Mouse (Mus musculus) Patski (cell line): ENCODE results near the gene Gucy2f. TPM values are rescaled to one million over a fixed set of nuclear protein-coding genes. Genes with fewer than 3 reads are reported as not detected.

ENCODE experiments used
- ATAC-seq: fragments of 100-300 bp; one replicate; pipeline ENCODE4 v1.8.0; 2021
- CTCF ChIA-PET: fragments of 350-600 bp; sonication (Branson Sonifier 250); formaldehyde crosslinking; loops from one replicate; lab custom pipeline; 2022; ENCODE audit warnings: inconsistent platforms; lab: Charles Lee
- POLR2A ChIA-PET: fragments of 350-600 bp; sonication (Branson Sonifier 250); formaldehyde crosslinking; loops from one replicate; lab custom pipeline; 2022; ENCODE audit warnings: antibody characterized with exemption, inconsistent platforms; lab: Charles Lee
- DNase-seq: peaks from one replicate; pipeline ENCODE4 v3.0.0-alpha.2; 2011; ENCODE audit warnings: low read depth, low spot score
- H3K27me3 ChIP-seq: fragments of 371-371 bp; one replicate; pipeline ENCODE4 v1.5.1; 2021
- CTCF ChIP-seq: fragments of 100-300 bp; IDR thresholded peaks from one replicate; pipeline ENCODE4 v1.5.1; 2021
- in situ Hi-C: fragments of 300-500 bp; cut with MboI; formaldehyde crosslinking; loops from 3 replicates; pipeline ENCODE4 v1.11.1; 2018; ENCODE audit warnings: low pct_unique_long_range_greater_than_20kb, mixed read lengths
- polyA plus RNA-seq: library from polyadenylated mRNA; unstranded; gene quantifications from one replicate; pipeline ENCODE4 v1.2.3, GENCODE M21; 2021

The Gucy2f gene
- polyA plus RNA-seq, 1 experiment from 2014 or later, result not detected

DNA sequence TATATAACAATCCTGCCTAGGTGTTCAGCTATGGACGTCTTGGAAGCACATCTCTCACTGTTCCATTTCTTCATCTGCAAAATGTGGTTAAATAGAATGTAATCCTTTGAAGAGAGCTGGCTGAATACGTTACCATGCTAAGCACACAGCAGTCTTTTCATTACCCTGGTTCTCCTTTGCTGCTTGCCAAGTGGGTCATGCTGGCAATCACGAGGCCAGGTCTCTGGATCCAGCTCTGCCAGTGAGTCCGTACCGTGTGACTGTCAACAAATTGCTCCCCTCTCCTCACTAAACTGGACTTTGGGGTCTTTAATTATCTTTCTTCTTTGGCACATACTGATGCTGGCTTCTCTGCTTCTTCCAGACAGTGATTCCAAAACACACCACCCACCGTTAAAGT, 2.3 kb downstream of the Gucy2f start:
- CTCF ChIA-PET, result interaction anchor here (0.6 kb wide), 1 partner anchor 20 kb away, joined by 3 read pairs; no protein-coding TSS in a partner anchor
- in situ Hi-C loops, result no loop called here
- TF ChIP-seq CTCF, result no peak
- POLR2A ChIA-PET, result no interaction called here
- no peak for DNase-seq
- H3K27me3 ChIP-seq, result peaks cover 59% of the 10 kb centered on the region
- ATAC-seq, result no peak

DNA sequence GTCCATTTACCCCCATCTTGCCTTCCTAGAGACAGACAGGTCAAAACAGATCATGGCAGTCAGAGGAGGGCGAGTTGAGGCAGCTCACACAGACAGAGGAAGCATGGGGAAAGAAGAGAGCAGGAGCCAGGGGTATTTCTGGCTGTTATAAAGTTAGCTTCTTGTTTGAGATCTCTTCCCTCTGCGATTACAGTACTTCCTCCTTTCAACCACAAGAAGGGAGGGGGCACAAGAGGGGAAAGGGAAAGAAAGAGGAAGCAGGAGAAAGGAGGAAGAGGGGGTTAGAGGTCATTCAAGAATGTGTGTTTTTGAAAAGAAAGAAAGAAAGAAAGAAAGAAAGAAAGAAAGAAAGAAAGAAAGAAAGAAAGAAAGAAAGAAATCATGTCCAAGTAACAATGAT, 6.4 kb downstream of the Gucy2f start:
- H3K27me3 ChIP-seq, result peaks cover 53% of the 10 kb centered on the region
- DNase-seq, result no peak
- CTCF ChIA-PET, result no interaction called here
- no peak for TF ChIP-seq CTCF
- in situ Hi-C loops, result no loop called here
- no peak for ATAC-seq
- POLR2A ChIA-PET, result no interaction called here

DNA sequence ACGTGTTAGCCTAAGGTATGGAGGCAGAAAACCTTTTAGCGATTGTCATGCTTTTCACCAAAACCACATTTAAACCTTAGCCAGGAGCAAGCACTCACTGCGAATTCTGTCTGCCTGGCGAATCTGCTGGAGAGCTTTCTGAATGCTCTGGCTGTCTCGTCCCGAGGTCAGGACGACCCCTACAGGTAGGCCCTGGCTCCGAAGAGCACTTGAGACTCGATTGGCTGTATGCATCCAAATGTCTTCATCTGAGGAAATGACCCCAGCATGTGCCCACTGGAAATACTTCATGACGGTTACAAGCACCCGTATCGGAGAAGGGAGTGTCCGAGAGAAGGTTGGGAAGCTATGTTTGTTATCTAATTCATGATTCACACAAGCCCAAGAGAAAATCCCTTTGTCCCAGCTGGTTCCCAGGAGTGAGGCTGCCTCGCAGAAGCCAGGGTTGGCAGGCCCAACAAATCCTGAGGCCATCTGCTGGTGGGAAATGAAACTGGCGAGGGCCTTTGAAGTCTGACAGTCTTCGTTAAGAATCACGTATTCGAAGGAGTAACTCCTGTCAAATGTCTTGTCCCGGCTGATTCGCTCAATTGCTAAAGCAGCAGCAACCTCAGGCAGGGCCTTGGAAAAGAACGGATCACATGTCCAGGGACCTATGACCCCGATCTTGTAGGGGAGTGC, 7.6 kb downstream of the Gucy2f start:
- peaks cover 41% of the 10 kb centered on the region for H3K27me3 ChIP-seq
- ChIA-PET POLR2A (no interaction called here), CTCF (interaction anchor here (1.0 to 1.2 kb wide), 2 partner anchors 10 to 11 kb away, joined by 3 to 6 read pairs; no protein-coding TSS in a partner anchor)
- DNase-seq (no peak), ATAC-seq (no peak)
- peak; percentile 52 for TF ChIP-seq CTCF
- in situ Hi-C loops, result no loop called here

DNA sequence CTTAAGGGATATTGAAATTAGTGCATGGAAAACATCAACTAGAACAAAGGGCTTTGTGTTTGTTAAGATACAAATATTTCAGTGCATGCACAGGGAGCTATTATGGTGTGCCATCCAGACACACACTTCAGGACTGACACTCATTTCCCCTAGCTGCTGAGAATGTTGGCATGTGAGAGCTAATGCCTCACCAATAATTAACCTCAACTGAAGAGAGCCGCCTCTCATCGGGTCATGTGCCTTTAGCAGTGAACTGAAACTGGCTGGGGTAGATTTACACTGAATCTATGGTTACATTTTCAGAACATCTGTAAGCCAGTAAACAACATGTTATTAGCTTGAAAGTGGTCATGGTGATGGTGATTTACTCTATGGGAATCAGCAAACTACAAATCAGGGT, 14.7 kb downstream of the Gucy2f start:
- in situ Hi-C loops, result no loop called here
- CTCF ChIA-PET, result interaction anchor here (1.4 kb wide), 1 partner anchor 14 kb away, joined by 3 read pairs; no protein-coding TSS in a partner anchor
- peaks cover 36% of the 10 kb centered on the region for H3K27me3 ChIP-seq
- ATAC-seq (no peak), DNase-seq (no peak)
- TF ChIP-seq CTCF, result no peak
- POLR2A ChIA-PET, result no interaction called here

DNA sequence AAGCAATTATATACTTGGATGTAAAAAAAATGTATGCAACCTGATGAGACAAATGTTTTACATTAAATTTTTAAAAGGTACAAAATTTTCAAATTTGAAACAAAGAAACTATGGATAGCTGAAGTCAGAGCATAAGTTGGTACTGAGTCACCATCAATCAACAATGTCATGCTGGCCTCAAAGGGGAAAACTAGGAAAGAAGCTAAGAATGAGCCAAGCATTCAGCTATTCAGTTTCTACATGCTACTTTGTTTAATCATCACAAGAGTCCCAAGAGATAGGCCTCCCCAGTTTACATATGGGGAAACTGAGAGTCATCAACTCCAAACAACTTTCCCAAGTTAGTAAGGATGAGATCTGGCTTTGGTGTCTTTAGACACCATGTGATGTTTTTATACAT, 19.8 kb downstream of the Gucy2f start:
- ChIA-PET POLR2A (no interaction called here), CTCF (no interaction called here)
- in situ Hi-C loops, result no loop called here
- DNase-seq (no peak), ATAC-seq (no peak)
- H3K27me3 ChIP-seq, result peaks cover 47% of the 10 kb centered on the region
- TF ChIP-seq CTCF, result no peak

DNA sequence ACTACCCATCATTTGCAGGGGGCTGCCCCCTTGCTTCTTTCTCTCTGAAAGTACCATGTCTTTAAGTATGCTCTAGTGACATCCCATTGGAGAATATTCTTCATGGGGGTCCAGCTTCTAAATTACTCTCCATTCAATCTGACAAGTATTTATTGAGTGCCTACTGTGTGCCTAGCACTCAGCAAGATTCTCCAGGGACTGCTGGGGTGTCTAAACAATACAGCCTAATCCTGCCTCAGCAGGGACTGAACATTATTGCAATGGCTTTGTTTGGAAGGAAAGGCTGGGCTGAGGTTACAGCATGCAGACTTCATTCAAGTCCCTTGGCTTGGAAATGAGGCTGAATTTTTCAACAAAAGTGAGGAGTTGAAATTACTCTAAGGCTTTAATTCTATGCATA, 81.0 kb downstream of the Gucy2f start:
- in situ Hi-C loops, result no loop called here
- ATAC-seq (no peak), DNase-seq (no peak)
- POLR2A ChIA-PET, result no interaction called here
- CTCF ChIA-PET, result no interaction called here
- peaks cover 71% of the 10 kb centered on the region for H3K27me3 ChIP-seq
- no peak for TF ChIP-seq CTCF

DNA sequence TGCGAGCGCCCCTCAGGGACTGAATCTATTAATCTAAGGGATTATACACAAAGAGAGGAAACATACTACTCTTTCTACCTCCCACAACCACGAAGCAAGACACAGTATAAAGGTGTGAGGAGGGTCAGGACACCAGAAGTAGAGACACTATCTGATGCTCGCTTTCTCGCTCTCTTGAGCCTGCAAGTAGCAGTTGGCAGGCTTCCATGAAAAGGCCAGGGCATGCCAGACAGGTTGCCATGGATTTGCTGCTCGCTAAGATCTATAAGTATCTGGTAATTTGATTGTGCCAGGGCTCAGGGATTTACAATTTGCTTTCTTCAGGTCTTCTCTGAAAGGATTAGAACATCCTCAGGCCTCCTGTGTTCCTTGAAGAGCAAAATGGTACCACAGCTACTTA, 85.5 kb downstream of the Gucy2f start:
- ChIA-PET CTCF (no interaction called here), POLR2A (no interaction called here)
- ATAC-seq (no peak), DNase-seq (no peak)
- TF ChIP-seq CTCF, result no peak
- peaks cover 47% of the 10 kb centered on the region for H3K27me3 ChIP-seq
- in situ Hi-C loops, result no loop called here

DNA sequence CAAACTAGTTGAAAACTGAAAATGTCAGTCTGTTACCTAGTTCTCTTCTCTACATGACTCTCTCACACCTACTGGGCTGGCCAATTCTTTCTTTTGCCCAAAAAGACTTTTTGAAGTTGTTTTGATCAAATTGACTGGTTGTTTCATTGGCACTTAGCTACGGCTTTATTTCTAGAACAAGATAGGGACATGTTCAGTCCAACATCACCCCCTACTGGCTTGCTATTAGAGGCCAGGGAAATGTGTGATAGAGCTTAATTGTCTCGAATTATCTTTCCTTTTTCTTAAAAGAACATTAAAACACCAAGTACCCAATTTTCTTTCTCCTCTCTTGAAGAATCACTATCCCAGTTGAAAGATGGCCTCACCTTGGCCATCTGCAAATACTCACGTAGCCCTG, 99.8 kb downstream of the Gucy2f start:
- CTCF ChIA-PET, result interaction anchor here (1.1 to 1.3 kb wide), 3 partner anchors 373 to 880 kb away, joined by 3 to 5 read pairs (median 3); no protein-coding TSS in a partner anchor
- in situ Hi-C loops, result loop anchor here (10.0 kb wide), 2 partner anchors 412 to 882 kb away; no protein-coding TSS in a partner anchor
- peak; percentile 57 for TF ChIP-seq CTCF
- POLR2A ChIA-PET, result interaction anchor here (1.3 kb wide), 1 partner anchor 406 kb away, joined by 5 read pairs; no protein-coding TSS in a partner anchor
- ATAC-seq (no peak), DNase-seq (no peak)
- H3K27me3 ChIP-seq, result peaks cover 14% of the 10 kb centered on the region

DNA sequence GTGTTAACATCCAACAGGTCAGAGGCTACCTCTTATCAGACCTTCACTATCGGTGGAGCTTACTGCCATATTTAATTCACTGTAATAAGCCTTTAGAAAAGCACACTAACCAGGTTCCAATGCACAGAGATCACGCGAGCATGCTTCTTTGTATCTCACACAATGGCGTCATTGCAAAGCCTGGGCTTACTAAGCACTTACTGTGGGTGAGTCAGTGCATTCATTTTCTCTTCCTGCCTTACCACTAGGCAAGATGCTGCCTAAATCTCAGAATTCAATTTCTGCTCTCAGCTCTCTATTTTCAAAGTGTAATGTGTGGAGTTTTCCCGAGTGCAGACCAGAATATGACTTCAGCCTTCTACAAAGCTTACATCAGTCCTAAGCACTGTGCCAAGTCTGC, 101.2 kb downstream of the Gucy2f start:
- peaks cover 14% of the 10 kb centered on the region for H3K27me3 ChIP-seq
- ATAC-seq (no peak), DNase-seq (no peak)
- ChIA-PET POLR2A (no interaction called here), CTCF (interaction anchor here (1.0 kb wide), 1 partner anchor 405 kb away, joined by 3 read pairs; no protein-coding TSS in a partner anchor)
- TF ChIP-seq CTCF, result no peak
- in situ Hi-C loops, result loop anchor here (10.0 kb wide), 2 partner anchors 411 to 881 kb away; no protein-coding TSS in a partner anchor

DNA sequence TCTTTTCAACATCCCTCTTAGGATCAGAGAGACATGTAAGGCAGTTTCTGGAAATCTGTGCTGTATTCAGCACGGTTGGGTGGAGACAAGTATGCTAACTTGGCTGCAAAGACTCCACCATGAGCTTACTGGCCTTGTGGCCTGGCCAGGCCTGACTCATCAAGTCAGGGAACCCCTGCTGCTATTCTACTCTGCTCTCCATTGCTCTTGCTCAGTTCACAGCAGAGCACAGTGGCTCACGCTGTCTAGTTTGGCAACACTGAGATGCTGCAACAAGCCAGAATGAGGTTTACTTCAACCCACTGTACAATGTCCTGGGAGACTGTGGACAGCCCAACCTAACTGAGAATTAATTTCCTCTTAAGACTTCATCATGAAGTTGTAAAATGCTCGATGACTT, 134.1 kb downstream of the Gucy2f start:
- ChIA-PET CTCF (no interaction called here), POLR2A (no interaction called here)
- in situ Hi-C loops, result no loop called here
- DNase-seq, result no peak
- no peak for ATAC-seq
- TF ChIP-seq CTCF, result no peak
- peaks cover 18% of the 10 kb centered on the region for H3K27me3 ChIP-seq

Other genes with a start within 250 kb of the Gucy2f start
- 13.8 TPM for gene Nxt2, start 29.8 kb upstream of the Gucy2f start, polyA plus RNA-seq
- gene Kcne1l, start 109.4 kb upstream of the Gucy2f start, polyA plus RNA-seq, result not detected
- gene Acsl4, start 193.6 kb upstream of the Gucy2f start, polyA plus RNA-seq, result 96.2 TPM